Comparison of ENCODE assay signal across 21 mouse cellular contexts in the genomic region with DNA sequence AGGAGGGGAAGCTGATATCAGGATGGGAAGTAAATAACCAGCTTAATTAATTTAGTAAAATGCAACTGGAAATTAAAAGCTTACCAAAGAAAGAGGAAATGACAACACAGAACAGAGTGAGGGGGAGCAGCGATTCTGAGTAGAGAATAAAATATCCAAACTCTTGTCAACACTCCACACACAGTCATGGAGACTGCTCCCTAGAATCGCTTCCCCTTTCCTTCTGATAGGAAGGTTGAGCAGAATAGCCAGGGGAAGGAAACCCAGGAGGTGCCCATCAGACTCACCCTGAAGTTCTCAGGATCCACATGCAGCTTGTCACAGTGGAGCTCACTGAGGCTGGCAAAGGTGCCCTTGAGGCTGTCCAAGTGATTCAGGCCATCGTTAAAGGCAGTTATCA. TPM values are rescaled to one million over a fixed set of nuclear protein-coding genes. Genes with fewer than 3 reads are reported as not detected.
"Had no signal": no experiment of that assay in that cellular context is flagged by ENCODE, and none has a peak within 500 bp of the region (broad histone marks: within the 10 kb centered on the region; RNA-seq: fewer than 3 reads in every experiment).

No protein-coding gene starts in this region.

RNA-seq across cellular contexts. Expression of a gene that starts 0.6 kb away (rescaled TPM):
- polyA plus RNA-seq: macrophage had no signal

RNA-seq across cellular contexts. Expression of a gene that starts 14.7 kb away (rescaled TPM):
- polyA plus RNA-seq: macrophage had no signal

RNA-seq across cellular contexts. Expression of a gene that starts 21.5 kb away (rescaled TPM):
- total RNA-seq: layer of hippocampus, adult 18-20 months; layer of hippocampus, postnatal 14 days; left cerebral cortex, adult 8-10 months; left cerebral cortex, postnatal 14 days; left cerebral cortex, postnatal 4 days; megakaryocyte-erythroid progenitor cell, adult 5-6 weeks; midbrain, postnatal 0 days had no signal
- polyA plus RNA-seq: inflammation-experienced regulatory T-cells, adult 6 months; intestine, embryonic 16.5 days; kidney, embryonic 16.5 days; limb, embryonic 12.5 days; limb, embryonic 15.5 days; lung, embryonic 16.5 days; macrophage; midbrain, embryonic 11.5 days; midbrain, embryonic 14.5 days; midbrain, postnatal 0 days; neural tube, embryonic 12.5 days; neural tube, embryonic 15.5 days; stomach, embryonic 16.5 days; testis, adult 2 months; urinary bladder, adult 2 months had no signal

RNA-seq across cellular contexts. Expression of a gene that starts 27.2 kb away (rescaled TPM):
- total RNA-seq: layer of hippocampus, adult 18-20 months; layer of hippocampus, postnatal 14 days; left cerebral cortex, adult 8-10 months; left cerebral cortex, postnatal 14 days; left cerebral cortex, postnatal 4 days; megakaryocyte-erythroid progenitor cell, adult 5-6 weeks; midbrain, postnatal 0 days had no signal
- polyA plus RNA-seq: inflammation-experienced regulatory T-cells, adult 6 months; intestine, embryonic 16.5 days; kidney, embryonic 16.5 days; limb, embryonic 12.5 days; limb, embryonic 15.5 days; lung, embryonic 16.5 days; macrophage; midbrain, embryonic 11.5 days; midbrain, embryonic 14.5 days; midbrain, postnatal 0 days; neural tube, embryonic 15.5 days; stomach, embryonic 16.5 days; testis, adult 2 months; urinary bladder, adult 2 months had no signal

RNA-seq across cellular contexts. Expression of a gene that starts 29.8 kb away (rescaled TPM):
- total RNA-seq: layer of hippocampus, adult 18-20 months; layer of hippocampus, postnatal 14 days; left cerebral cortex, adult 8-10 months; left cerebral cortex, postnatal 14 days; left cerebral cortex, postnatal 4 days; megakaryocyte-erythroid progenitor cell, adult 5-6 weeks; midbrain, postnatal 0 days had no signal
- polyA plus RNA-seq: inflammation-experienced regulatory T-cells, adult 6 months; macrophage; midbrain, postnatal 0 days; testis, adult 2 months had no signal
